Mouse (Mus musculus): ENCODE data around the gene Elmo1. TPM values are rescaled to one million over a fixed set of nuclear protein-coding genes. Genes with fewer than 3 reads are reported as not detected.

Elmo1 gene
- polyA plus RNA-seq, 1 experiment from 2014 or later = 19.2 TPM

- Histone ChIP-seq H3K27me3 (ENCODE audit: insufficient read depth, poor library complexity, severe bottlenecking) (no peaks in the 10 kb centered on the region), H3K4me1 (replicated peaks) (no peaks in the 10 kb centered on the region), H3K36me3 (no peaks in the 10 kb centered on the region), H3K9me3 (no peaks in the 10 kb centered on the region), H3K27ac (no peak overlapping the region), H3K4me3 (no peak overlapping the region)
- no peak for DNase-seq (ENCODE audit: low spot score)
- 80% methylated on average over 5 of the region's 5 CpGs for WGBS
Observed at GRCm38 (mm10) chr13:20211780-20212179, 121.4 kb downstream of the Elmo1 start.

GRCm38 (mm10) chr13:20212665-20213064, 122.3 kb downstream of the Elmo1 start:
- WGBS = 93% methylated on average over 6 of the region's 6 CpGs
- no peaks in the 10 kb centered on the region for H3K36me3 ChIP-seq
- no peaks in the 10 kb centered on the region for H3K27me3 ChIP-seq (ENCODE audit: insufficient read depth, poor library complexity, severe bottlenecking)
- H3K4me1 ChIP-seq (replicated peaks) = no peaks in the 10 kb centered on the region
- no peak overlapping the region for H3K4me3 ChIP-seq
- no peaks in the 10 kb centered on the region for H3K9me3 ChIP-seq
- no peak for DNase-seq (ENCODE audit: low spot score)
- H3K27ac ChIP-seq = no peak overlapping the region

- 92% methylated on average over 5 of the region's 5 CpGs for whole genome bisulfite sequencing
- Histone ChIP-seq H3K36me3 (no peaks in the 10 kb centered on the region), H3K27me3 (ENCODE audit: insufficient read depth, poor library complexity, severe bottlenecking) (no peaks in the 10 kb centered on the region), H3K27ac (no peak overlapping the region), H3K4me1 (replicated peaks) (no peaks in the 10 kb centered on the region), H3K9me3 (no peaks in the 10 kb centered on the region), H3K4me3 (no peak overlapping the region)
- no peak for DNase-seq (ENCODE audit: low spot score)
Observed at GRCm38 (mm10) chr13:20213861-20214260, 123.5 kb downstream of the Elmo1 start.

GRCm38 (mm10) chr13:20217453-20218090, 127.2 kb downstream of the Elmo1 start:
- Histone ChIP-seq H3K27ac (no peak overlapping the region), H3K27me3 (ENCODE audit: insufficient read depth, poor library complexity, severe bottlenecking) (no peaks in the 10 kb centered on the region), H3K9me3 (no peaks in the 10 kb centered on the region), H3K36me3 (no peaks in the 10 kb centered on the region), H3K4me1 (replicated peaks) (no peaks in the 10 kb centered on the region), H3K4me3 (no peak overlapping the region)
- 77% methylated on average over 4 of the region's 4 CpGs for WGBS
- no peak for DNase-seq (ENCODE audit: low spot score)

GRCm38 (mm10) chr13:20218126-20218525, 127.7 kb downstream of the Elmo1 start:
- Histone ChIP-seq H3K27me3 (ENCODE audit: insufficient read depth, poor library complexity, severe bottlenecking) (no peaks in the 10 kb centered on the region), H3K4me3 (no peak overlapping the region), H3K9me3 (no peaks in the 10 kb centered on the region), H3K36me3 (no peaks in the 10 kb centered on the region), H3K4me1 (replicated peaks) (no peaks in the 10 kb centered on the region), H3K27ac (no peak overlapping the region)
- 72% methylated on average over 4 of the region's 4 CpGs for WGBS
- DNase-seq (ENCODE audit: low spot score) = no peak

GRCm38 (mm10) chr13:20220414-20220813, 130.0 kb downstream of the Elmo1 start:
- Histone ChIP-seq H3K9me3 (no peaks in the 10 kb centered on the region), H3K36me3 (no peaks in the 10 kb centered on the region), H3K27me3 (ENCODE audit: insufficient read depth, poor library complexity, severe bottlenecking) (no peaks in the 10 kb centered on the region), H3K4me3 (no peak overlapping the region), H3K27ac (no peak overlapping the region), H3K4me1 (replicated peaks) (no peaks in the 10 kb centered on the region)
- DNase-seq (ENCODE audit: low spot score) = no peak

GRCm38 (mm10) chr13:20227923-20228705, 137.7 kb downstream of the Elmo1 start:
- WGBS = 63% methylated on average over 11 of the region's 11 CpGs
- H3K9me3 ChIP-seq = no peaks in the 10 kb centered on the region
- H3K27me3 ChIP-seq (ENCODE audit: insufficient read depth, poor library complexity, severe bottlenecking) = no peaks in the 10 kb centered on the region
- no peak overlapping the region for H3K27ac ChIP-seq
- H3K4me1 ChIP-seq (replicated peaks) = peaks cover 13% of the 10 kb centered on the region
- no peak for DNase-seq (ENCODE audit: low spot score)
- no peaks in the 10 kb centered on the region for H3K36me3 ChIP-seq
- no peak overlapping the region for H3K4me3 ChIP-seq

GRCm38 (mm10) chr13:20231837-20232728, 141.7 kb downstream of the Elmo1 start:
- Histone ChIP-seq H3K27ac (peak overlapping the region; percentile 50), H3K27me3 (ENCODE audit: insufficient read depth, poor library complexity, severe bottlenecking) (no peaks in the 10 kb centered on the region), H3K4me1 (replicated peaks) (peaks cover 13% of the 10 kb centered on the region), H3K4me3 (no peak overlapping the region), H3K9me3 (no peaks in the 10 kb centered on the region), H3K36me3 (no peaks in the 10 kb centered on the region)
- 70% methylated on average over 11 of the region's 11 CpGs for WGBS
- peak; percentile 41 for DNase-seq (ENCODE audit: low spot score)

- 89% methylated on average over 7 of the region's 7 CpGs for WGBS
- H3K4me3 ChIP-seq = no peak overlapping the region
- H3K4me1 ChIP-seq (replicated peaks) = peaks cover 13% of the 10 kb centered on the region; the same call in 1 of the 2 replicates
- no peak overlapping the region for H3K27ac ChIP-seq
- DNase-seq (ENCODE audit: low spot score) = no peak
- H3K9me3 ChIP-seq = no peaks in the 10 kb centered on the region
- no peaks in the 10 kb centered on the region for H3K36me3 ChIP-seq
- no peaks in the 10 kb centered on the region for H3K27me3 ChIP-seq (ENCODE audit: insufficient read depth, poor library complexity, severe bottlenecking)
Observed at GRCm38 (mm10) chr13:20233707-20234106, 143.3 kb downstream of the Elmo1 start.

GRCm38 (mm10) chr13:20237615-20238014, 147.2 kb downstream of the Elmo1 start:
- H3K36me3 ChIP-seq = no peaks in the 10 kb centered on the region
- H3K9me3 ChIP-seq = no peaks in the 10 kb centered on the region
- H3K27me3 ChIP-seq (ENCODE audit: insufficient read depth, poor library complexity, severe bottlenecking) = no peaks in the 10 kb centered on the region
- H3K4me3 ChIP-seq = no peak overlapping the region
- no peak overlapping the region for H3K27ac ChIP-seq
- 71% methylated on average over 5 of the region's 5 CpGs for WGBS
- DNase-seq (ENCODE audit: low spot score) = no peak
- 0 out of 2 replicates have a peak, but pooled peaks cover 4% of the 10 kb centered on the region for H3K4me1 ChIP-seq (replicated peaks)

GRCm38 (mm10) chr13:20238146-20238545, 147.8 kb downstream of the Elmo1 start:
- Histone ChIP-seq H3K4me1 (replicated peaks) (0 out of 2 replicates have a peak, but pooled peaks cover 4% of the 10 kb centered on the region), H3K9me3 (no peaks in the 10 kb centered on the region), H3K27me3 (ENCODE audit: insufficient read depth, poor library complexity, severe bottlenecking) (no peaks in the 10 kb centered on the region), H3K27ac (no peak overlapping the region), H3K36me3 (no peaks in the 10 kb centered on the region), H3K4me3 (no peak overlapping the region)
- DNase-seq (ENCODE audit: low spot score) = no peak
- WGBS = 69% methylated on average over 3 of the region's 3 CpGs

- no peaks in the 10 kb centered on the region for H3K9me3 ChIP-seq
- 87% methylated on average over 3 of the region's 3 CpGs for whole genome bisulfite sequencing
- no peaks in the 10 kb centered on the region for H3K36me3 ChIP-seq
- 0 out of 2 replicates have a peak, but pooled peaks cover 4% of the 10 kb centered on the region for H3K4me1 ChIP-seq (replicated peaks)
- no peak for DNase-seq (ENCODE audit: low spot score)
- H3K27me3 ChIP-seq (ENCODE audit: insufficient read depth, poor library complexity, severe bottlenecking) = no peaks in the 10 kb centered on the region
- H3K4me3 ChIP-seq = no peak overlapping the region
- no peak overlapping the region for H3K27ac ChIP-seq
Observed at GRCm38 (mm10) chr13:20238743-20239142, 148.3 kb downstream of the Elmo1 start.
